Mouse (Mus musculus) adrenal gland, adult (tissue): ENCODE measurements around the gene Gpcpd1.
"Not testable (repeated sequence)": the region's sequence is repeated elsewhere in the genome, so short reads cannot be mapped to it uniquely, and the experiment has no call there.

Experiments
- DNase-seq, 2 experiments: peaks; one replicate each; pipeline ENCODE4 v3.0.0; 2022 to 2023; ENCODE audit warnings: low spot score in 1 of 2; ENCODE audit not compliant: inconsistent age in 2 of 2

Gene Gpcpd1

DNA sequence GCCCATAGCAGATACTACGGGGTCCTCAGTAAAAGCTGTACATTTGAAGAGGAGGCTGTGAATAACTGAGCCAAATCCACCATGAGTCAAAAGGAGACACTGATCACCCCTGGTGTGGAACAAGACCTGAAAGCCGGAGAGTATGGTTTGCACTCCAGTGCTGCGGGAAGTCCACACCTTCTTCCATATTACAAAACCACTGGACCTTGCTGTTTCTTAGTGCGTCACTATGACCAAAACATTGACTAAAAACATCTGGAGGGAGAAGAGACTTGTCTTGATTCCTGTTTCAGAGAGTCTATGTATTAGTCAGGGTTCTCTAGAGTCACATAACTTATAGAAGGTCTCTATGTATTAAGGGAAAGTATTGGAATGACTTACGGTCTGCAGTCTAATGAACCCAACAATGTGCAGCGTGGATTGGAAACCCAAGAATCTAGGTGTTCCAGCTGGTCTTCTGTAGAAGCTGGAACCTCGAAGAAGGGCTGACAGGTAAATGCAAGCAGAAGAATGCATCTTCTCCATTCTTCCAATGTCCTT is at the start of gene Gpcpd1:
TSS of gene Gpcpd1 (minus strand) at position 490 of the 540 bp plus-strand sequence.
- DNase-seq = no peak

DNA sequence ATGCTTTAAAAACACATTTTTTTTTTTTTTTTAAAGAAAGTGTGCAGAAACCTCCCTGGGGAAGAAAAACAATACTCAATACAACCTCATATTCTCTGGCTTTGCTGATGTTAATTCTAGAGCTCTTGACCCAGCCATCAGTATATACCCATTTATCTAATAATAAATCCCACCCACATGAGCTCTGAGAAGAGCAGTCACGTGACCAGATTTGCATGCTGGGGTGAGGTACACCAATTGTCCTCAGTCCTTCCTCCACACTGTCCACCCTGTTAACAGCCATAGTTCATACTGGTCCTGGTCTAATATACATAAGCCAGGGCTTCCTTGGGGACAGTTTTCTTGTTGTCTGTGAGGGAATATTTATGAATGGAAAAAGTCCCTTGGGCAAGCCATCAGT is 49.0 kb upstream of the Gpcpd1 start:
- DNase-seq = no peak

DNA sequence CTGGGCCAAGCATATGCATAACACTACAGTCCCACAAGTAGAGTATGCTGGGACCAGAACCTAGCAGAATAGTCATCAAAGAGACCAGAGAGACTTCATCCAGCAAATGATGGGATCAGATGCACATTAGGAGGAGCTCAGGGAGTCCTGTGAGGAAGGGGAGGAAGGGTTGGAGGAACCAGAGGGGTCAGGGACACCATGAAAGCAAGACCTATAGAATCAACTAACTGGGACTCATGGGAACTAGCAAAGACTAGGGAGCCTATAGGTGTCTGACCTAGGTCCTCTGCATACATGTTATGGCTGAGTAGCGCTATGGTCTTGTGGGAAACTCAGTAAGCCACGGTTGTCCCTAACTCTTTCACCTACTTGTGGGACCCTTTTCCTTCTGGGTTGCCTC is 41.1 kb upstream of the Gpcpd1 start:
- DNase-seq = no peak

DNA sequence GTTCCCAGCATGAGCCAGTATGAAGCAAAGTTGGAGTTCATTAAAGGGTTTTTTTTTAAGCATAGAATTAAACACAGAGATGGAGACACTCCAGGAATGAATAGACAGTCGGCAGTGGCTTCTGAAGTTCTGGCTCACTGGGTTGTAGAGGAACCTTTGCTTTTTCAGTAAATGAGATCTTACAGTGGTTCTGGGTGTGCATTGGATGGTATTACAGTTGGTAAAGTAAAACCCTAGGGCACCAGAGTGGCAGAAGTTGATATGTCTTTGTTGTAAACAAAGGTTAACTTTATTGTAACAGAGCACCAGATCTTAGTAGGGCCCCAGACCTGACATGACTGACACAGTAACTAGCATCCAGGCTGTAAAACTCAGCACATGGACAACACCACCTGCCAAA is 35.6 kb upstream of the Gpcpd1 start:
- no peak for DNase-seq

DNA sequence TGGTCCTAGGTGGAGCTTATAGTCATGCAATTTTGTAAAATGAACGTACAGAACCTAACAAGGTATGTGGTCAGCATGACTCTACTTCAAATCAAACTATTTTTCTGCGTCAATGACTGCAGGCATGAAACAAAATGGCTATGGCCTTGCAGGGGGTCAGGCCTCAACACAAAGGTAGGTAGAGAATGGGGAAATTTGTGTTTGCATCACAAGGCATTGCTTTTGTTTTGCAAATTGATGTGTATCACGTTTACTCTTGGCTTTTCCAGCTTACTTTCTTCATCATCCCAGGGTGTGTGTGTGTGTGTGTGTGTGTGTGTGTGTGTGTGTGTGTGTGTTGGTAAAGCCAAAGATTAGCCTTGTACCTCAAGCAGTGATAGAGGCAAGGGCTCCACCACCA is 30.2 kb upstream of the Gpcpd1 start:
- no peak for DNase-seq

DNA sequence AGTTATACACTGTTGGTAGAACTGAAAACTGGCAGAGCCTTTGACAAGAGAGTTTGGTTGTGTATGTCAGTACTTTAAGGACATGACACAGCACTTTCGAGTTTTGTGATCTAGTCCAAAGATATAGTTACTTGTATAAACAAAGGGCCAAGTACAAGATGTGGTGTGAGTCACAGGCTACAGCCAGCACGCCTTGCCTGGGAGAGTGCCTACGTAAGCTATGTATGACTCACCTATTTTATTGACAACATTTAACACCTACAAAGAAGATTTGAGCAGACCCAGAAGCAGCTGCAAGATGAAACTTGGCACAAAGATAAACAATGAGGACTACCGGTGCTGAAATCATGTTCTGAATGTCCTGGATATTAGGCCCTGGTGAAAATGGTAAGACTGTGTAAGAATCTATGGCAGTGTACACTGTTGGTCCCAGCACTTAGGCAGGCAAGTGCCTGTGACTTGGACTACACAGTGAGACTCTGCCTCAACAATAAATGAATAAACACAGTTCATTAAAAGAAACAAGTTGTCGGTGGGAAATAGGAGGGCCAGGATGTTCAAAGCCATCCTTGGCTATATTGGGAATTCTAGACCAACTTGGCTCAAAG is 26.2 kb upstream of the Gpcpd1 start:
- peak; percentile 49 to 73 for DNase-seq

DNA sequence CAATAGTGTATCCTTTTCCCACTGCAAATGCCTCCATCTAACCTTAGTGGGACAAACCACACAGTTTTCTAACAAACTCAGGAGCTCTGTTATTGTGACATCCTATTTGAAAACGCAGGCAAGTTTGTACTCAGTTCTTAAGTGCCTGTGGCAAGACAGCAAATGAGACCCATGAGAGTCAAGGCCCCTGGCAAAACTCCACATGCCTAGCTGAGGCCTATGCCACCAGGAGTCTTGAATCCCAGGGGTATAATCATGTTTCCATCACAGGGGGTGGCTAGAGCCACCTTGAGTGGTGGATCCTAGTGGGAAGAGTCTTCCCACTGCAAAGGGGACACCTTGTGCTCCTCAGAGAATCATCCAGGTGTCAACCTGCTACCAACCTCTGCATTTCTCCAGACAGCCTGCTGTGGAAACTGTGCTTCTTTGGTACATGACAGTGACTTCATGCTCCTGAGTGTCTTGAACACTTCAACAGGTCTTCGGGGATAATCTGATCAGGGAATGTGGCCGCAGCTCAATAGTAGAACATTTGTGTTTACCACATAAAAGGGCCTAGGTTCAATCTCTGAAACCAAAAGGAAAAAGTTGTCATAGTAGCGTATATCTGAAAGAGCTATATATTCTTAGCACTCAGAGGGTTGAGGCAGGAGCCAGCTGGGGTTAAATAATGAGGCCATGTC is 24.2 kb upstream of the Gpcpd1 start:
- DNase-seq = no peak

DNA sequence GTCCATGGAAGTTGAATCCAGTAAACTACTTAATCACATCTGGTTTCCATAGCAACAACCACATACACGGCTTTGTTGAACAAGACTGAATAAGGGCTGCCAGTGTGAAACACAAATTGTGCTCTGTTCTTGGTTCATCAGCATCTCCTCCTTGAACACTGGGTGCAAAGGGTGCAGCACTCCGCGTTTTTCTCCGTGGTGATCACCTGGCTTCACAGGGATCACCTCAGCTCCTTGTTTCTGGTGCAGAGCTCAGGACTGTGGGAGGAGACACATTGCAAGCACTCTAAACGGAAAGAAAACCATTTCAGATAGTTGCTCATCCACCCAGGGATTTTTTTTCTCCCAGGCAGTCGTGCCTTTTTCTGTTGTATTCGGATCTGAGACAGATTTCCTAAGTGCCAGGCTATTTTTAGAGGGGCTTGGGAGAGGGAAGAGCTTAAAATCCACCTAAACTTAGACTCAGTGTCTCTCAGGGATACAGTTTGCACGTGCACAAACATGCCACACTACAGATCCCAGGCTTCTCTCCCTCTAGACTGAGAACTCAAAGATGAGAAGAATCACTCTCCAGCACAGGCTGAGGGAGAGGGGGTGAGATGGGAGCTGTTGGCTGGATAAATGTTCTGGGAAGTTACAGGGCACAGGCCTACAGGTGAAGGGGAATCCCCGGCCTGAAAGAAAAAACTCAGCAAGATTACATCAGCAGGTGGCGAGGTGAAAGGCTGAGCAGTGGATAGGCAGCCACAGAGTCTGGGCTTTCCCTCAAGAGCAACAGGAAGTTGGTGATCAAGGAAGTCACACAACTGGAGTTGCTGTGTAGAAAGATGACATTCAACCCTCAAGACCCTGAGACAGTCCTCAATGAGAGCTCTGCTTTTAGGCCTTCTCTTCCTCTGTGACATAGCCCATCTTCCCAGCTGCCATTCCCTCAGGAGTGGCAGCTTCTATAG is 19.9 kb upstream of the Gpcpd1 start:
- no peak for DNase-seq

DNA sequence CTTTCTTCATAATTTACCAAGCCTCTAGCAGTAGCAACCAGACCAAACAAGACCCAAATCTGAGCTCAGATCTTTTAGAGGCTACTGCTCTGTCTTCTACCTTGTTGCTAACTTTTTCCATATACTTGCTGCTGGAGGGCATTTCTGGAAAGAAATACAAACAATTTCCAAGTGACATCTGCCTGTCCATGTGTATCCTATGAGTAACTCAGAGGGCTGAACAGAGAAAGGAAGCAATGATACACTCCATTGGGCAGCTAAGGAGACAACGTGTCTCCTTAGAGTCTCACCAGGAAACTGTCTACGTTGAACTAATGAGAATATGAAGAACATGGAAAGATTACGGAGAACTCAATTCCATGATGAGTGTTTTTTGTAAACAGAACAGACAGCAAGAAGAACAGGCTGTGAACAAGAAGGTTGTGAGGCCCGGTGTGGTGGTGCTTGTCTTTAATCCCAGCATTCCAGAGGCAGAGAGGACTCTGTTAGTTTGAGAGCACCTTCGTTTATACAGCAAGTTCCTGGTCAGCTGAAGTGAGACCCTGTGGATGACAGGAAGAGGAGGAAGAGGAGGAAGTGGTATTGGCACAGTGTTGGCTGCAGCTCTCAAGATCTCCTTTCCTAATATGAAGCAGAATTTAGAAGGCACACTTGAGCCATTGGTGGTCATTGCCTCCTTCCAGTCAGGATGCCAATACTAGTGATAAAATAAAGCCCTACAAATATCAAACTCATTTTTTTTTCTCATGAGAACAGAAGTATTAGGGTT is 18.4 kb upstream of the Gpcpd1 start:
- no peak for DNase-seq

DNA sequence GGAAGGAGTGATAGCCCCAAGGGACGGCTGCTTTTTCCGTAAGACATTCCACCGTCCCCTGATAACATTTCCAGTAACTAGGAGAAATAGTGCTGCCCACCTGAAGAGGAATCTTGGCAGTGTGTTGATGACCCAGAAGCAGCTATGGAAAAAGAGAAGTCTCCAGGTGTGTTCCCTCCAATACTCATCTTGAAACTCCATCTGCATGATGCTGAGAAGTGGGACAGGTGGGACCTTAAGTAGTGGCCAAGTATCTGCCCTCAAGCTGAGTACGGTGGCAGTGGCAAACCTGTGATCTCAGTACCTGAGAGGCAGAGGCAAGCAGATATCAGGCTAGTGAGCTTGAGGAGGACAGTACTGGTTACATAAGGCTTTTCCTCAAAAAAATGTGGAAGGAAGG is 17.4 kb upstream of the Gpcpd1 start:
- no peak for DNase-seq

DNA sequence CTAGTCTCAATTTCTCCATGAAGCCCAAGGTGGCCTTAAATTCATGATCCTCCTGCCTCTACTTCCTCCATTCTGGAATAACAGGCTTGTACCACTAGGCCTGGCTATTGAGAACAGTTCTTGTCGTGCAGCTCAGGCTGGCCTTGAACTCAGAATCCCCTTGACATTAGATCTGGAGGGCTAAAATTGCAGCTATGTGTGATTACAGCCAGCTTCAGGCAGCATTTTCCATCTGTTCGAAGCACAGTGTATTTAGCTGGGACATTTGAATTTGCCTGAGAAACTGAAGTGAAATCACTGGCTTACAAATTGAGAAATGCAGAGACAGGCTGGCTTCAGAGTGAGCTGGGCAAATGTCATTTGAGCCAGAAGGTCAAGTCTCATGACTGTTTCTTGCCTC is 16.2 kb upstream of the Gpcpd1 start:
- peak in 1 of 2 experiments; percentile 66 for DNase-seq

DNA sequence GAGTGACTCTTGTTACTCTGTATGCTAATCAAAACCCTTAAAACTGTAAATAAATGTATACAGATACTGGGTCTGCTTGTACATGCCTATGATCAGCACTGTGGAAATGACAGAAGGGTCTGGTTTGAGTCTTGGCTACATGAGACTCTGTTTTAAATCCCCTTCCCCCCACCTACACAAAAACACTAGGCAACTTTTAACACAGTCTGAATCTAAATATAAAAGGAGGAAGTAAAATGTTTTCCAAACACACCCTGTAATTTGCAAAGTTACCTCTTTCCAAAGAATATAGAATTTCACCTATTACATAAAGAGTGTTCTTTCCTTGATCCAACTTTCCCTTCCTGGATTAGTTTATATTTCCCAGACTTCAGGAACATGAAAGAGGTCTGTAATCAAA is 14.2 kb upstream of the Gpcpd1 start:
- no peak for DNase-seq

DNA sequence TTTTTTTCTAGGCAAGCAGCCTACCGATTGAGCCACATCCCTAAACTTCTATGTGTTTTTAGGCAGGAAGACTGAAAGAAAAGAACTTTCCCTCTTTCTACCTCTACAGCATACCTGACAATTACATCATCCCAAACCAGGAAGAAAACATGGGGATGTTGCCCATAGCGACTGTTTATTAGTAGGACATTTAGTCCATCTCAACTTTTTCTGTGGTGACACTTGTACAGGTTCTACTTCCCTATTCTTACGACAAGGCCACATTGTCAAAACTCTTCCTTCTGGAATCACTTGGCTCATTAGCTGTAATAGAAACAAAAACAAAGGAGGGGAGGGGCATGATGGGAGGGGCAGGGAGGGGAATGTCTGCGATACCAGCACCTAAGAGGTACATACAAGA is 12.6 kb upstream of the Gpcpd1 start:
- no peak for DNase-seq

DNA sequence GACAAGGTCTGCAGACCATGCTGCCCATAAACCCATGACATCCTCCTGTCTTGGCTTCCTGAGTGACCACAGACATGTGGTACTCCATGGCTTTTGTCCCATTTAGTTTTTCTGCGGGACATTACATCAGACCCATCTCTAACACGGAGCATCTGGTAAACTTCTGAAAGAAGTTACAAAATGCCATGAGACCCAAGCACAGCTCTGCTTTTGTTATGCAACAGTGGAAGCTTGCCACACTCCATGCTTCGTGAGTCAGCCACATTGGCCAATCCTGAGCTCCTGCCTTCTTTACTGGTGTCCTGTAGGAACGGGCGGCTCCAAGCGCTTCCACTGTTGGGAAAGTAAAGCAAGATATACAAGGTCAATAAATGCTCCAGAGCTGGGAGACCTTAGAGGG is 11.6 kb upstream of the Gpcpd1 start:
- DNase-seq = peak; percentile 51 to 91

DNA sequence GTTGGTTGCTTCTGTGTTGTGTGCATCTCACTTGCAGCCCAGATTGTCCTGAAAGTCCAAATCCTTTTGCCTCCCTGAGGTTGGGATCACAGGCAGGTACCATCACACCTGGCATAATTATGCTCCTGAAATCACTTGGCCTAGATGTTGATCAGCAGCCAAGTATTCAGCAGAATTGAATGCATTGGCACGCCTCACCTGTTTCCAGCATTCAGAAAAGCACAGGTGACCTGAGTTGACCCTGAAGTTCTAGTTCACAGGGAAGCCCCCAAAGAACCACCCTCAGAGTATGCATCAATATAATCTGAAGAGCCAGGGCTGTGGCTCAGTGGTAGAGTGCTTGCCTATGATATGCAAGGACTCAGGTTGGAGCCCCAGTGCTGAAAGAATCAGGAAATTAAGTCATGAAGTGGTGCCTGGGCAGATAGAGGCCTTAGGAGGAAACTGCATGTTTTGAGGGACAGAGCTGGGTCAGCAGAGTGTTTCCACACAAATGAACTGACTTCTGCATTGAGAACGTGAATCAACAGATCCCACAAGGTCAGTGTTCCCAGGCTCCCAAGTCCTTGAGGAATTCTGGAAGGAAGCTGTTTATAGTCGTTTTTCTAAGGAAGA is 10.4 kb upstream of the Gpcpd1 start:
- peak in 1 of 2 experiments; percentile 73 for DNase-seq

DNA sequence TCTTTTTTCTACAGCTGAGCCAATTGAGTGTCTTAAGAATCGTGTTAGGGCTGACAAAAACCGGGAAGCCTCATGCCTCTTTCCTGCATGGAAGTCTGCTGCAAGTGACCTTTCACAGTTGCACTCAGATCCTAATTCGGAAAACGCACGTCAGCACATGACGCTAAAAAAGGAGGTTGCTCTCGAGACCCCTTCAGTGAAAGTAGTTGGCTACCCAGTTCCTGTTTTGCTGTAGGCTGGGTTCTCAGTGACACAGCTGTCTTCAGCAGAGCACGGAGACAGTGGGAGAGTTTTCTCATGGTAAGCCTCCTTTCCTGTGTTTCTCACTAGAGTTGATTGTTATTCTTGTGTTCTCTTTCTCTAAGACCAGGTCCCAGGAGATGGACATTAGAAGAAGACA is 9.7 kb upstream of the Gpcpd1 start:
- DNase-seq = peak in 1 of 2 experiments; percentile 30

DNA sequence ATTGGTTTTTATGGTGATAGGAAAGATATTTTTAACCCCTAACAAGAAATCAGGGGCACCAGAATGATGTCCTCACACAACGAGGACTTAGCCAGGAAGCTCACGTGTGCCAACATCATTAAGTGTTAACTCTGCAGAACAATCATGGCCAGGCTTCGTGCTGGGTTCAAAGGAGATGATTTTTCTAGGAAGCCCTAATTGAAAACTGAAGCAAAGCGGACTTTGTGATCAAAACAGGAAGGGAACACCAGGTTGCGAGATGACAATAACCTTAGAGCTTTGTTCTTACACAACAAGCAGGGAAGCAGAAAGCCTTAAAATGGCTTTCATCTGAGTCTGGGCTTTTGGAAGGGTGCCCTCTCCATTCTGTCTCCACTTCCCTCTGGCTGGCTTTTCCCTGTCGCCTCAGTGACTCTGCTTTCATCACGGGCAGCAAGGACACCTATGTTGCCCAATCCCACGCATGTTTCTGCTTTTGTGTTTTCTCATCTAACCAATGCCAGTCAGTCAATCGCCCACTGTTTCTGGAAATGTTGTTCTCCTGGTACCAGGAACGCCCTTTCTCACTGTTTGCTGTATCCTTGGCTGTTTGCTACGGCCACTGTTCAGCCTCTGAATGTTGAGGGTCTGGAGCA is 8.2 kb upstream of the Gpcpd1 start:
- DNase-seq = peak in 1 of 2 experiments; percentile 88

DNA sequence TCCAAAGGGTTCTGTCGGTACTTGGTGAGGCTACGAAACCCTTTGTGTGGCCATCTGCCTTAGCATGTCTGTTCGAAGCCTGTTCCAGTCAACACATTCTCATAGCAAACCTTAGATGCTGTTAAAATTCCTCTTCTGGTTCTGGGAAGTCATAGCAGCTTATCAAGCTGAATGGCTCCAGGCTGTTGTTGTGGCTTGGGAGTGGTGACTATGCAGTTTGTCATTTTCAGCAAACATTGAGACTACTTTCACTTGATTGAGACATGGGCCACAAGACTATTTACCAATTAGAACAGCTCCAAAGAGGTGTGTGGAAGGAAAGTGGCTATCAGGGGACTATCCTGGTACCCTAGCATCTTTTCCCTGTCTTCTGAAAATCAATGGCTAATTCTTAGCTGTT is 4.6 kb upstream of the Gpcpd1 start:
- DNase-seq = no peak

DNA sequence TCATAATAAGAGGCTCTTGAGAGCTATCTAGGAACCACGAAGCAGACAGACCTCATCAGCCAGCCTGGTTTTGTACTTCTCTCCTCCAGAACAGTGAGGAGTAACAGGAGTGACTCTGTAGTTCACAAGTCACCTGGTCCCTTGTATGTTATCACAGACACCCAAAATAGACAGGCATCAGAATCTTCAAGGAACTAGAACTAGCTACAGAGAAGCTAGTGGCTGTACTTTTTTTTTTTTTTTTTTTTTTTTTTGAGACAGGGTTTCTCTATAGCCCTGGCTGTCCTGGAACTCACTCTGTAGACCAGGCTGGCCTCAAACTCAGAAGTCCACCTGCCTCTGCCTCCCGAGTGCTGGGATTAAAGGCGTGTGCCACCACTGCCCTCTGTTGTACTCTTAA is 4.0 kb upstream of the Gpcpd1 start:
- not testable (repeated sequence) for DNase-seq
